Mouse (Mus musculus): ENCODE data around the gene Grid2. TPM values are rescaled to one million over a fixed set of nuclear protein-coding genes. Genes with fewer than 3 reads are reported as not detected.
A peak's percentile ranks its signal among the peaks of the same experiment; 100 is the strongest.

The Grid2 gene
- polyA plus RNA-seq, 1 experiment from 2014 or later: 0.21 TPM

DNA sequence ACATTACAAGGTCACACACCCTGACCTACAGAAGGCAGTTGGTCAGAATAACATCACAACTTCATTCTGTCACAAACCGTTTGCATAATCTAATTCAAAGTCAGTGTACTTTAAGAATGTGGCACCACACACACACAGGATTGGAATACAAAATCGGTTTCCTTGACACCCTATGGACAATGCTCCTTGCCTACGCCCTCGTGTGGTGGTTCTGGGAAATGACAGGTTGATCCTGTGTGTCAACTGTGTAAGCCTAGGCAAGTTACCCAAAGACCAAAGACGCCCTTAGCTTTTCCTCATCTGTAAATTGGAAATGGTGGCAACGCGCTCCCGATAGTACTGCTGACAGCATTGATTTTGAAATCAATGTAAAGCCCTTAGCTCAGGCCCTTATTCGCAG, 1428.3 kb downstream of the Grid2 start:
- 33% methylated on average over 9 of the region's 9 CpGs for WGBS
- Histone ChIP-seq H3K27ac (replicated peaks; ENCODE audit: low read depth, low read length) (no peak overlapping the region), H3K9ac (ENCODE audit: low read length) (no peak overlapping the region), H3K4me3 (ENCODE audit: low read depth, low read length) (no peak overlapping the region), H3K27me3 (ENCODE audit: control insufficient read depth, insufficient read depth, low read length) (no peaks in the 10 kb centered on the region), H3K4me2 (ENCODE audit: low read depth, severe bottlenecking) (no peak overlapping the region), H3K4me1 (ENCODE audit: control insufficient read depth, insufficient read depth, low read length) (no peaks in the 10 kb centered on the region), H3K36me3 (ENCODE audit: control insufficient read depth, insufficient read depth, low read length) (no peaks in the 10 kb centered on the region), H3K9me3 (ENCODE audit: control insufficient read depth, low read length) (no peaks in the 10 kb centered on the region)
- peak; percentile 58 for DNase-seq (ENCODE audit: low spot score)
- ATAC-seq (ENCODE audit: insufficient number of reproducible peaks, low FRiP score, low TSS enrichment, low read depth): 0 out of 2 replicates have a peak, but pooled peaks have one; percentile 24

DNA sequence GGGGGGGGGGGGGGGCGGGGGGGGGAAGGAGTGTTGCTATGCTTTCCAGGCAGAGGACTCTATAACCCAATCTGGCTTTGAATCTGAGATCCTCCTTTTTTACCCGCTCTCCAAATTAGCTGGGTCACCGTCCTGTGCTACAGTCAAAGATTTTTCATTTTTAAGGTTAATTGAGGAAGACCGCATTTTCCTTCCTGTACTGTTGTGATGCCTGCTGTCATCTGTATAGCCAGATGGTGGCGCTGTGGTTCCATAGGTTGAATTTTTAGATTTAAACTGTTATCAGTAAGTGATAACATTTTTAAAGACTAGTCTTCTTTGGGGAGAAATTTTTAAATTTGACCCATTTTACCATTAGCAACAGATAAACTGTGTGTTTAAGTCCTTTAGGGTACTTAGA, 1429.3 kb downstream of the Grid2 start:
- no peak overlapping the region for H3K4me3 ChIP-seq (ENCODE audit: low read depth, low read length)
- no peaks in the 10 kb centered on the region for H3K4me1 ChIP-seq (ENCODE audit: control insufficient read depth, insufficient read depth, low read length)
- no peak overlapping the region for H3K4me2 ChIP-seq (ENCODE audit: low read depth, severe bottlenecking)
- ATAC-seq (ENCODE audit: insufficient number of reproducible peaks, low FRiP score, low TSS enrichment, low read depth) (no peak), DNase-seq (ENCODE audit: low spot score) (peak; percentile 68)
- 9% methylated on average over 5 of the region's 5 CpGs for WGBS
- H3K36me3 ChIP-seq (ENCODE audit: control insufficient read depth, insufficient read depth, low read length): no peaks in the 10 kb centered on the region
- H3K27me3 ChIP-seq (ENCODE audit: control insufficient read depth, insufficient read depth, low read length): no peaks in the 10 kb centered on the region
- H3K27ac ChIP-seq (replicated peaks; ENCODE audit: low read depth, low read length): no peak overlapping the region
- H3K9ac ChIP-seq (ENCODE audit: low read length): no peak overlapping the region
- H3K9me3 ChIP-seq (ENCODE audit: control insufficient read depth, low read length): no peaks in the 10 kb centered on the region

DNA sequence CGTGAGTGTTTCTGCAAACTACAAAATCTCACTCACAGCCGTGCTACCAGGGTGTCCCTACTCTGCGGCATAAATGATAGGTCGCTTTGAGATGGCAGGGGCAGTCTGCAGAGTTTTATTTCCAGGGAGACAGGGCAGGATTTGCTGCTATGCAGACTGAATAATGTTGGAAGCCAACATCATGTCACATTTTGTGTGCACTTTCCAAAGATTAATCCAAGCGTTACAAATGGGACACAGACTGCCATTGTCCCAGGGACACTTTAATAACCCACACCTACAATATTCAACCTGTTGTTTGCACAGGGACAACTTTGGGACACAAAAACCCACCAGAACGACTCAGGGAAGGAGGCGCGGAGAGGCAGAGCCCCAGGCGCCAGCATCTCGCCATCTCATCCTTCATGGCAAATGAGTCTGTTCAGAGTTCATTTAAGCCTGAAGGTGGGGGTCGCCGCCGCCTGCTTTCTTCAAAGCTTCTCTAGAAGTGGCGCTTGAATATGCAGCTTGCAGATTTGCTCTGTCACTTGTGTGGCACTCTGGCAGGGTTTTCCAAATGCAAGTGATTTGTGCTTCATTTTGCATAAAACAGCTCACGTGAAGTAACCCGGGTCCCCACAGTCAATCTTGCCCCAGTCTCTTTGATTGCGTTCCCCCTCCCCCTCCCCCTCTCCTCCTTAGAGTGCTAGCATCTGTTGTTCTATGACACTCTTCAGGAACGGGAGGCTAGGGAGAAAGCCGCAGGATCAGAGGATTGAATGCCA, 1432.7 kb downstream of the Grid2 start:
- no peaks in the 10 kb centered on the region for H3K9me3 ChIP-seq (ENCODE audit: control insufficient read depth, low read length)
- H3K9ac ChIP-seq (ENCODE audit: low read length): no peak overlapping the region
- H3K4me1 ChIP-seq (ENCODE audit: control insufficient read depth, insufficient read depth, low read length): no peaks in the 10 kb centered on the region
- H3K27ac ChIP-seq (replicated peaks; ENCODE audit: low read depth, low read length): no peak overlapping the region
- H3K4me3 ChIP-seq (ENCODE audit: low read depth, low read length): no peak overlapping the region
- DNase-seq (ENCODE audit: low spot score): peak; percentile 26
- H3K4me2 ChIP-seq (ENCODE audit: low read depth, severe bottlenecking): peak overlapping the region; percentile 30
- WGBS: 7% methylated on average over 19 of the region's 19 CpGs
- no peaks in the 10 kb centered on the region for H3K27me3 ChIP-seq (ENCODE audit: control insufficient read depth, insufficient read depth, low read length)
- no peak for ATAC-seq (ENCODE audit: insufficient number of reproducible peaks, low FRiP score, low TSS enrichment, low read depth)
- no peaks in the 10 kb centered on the region for H3K36me3 ChIP-seq (ENCODE audit: control insufficient read depth, insufficient read depth, low read length)

DNA sequence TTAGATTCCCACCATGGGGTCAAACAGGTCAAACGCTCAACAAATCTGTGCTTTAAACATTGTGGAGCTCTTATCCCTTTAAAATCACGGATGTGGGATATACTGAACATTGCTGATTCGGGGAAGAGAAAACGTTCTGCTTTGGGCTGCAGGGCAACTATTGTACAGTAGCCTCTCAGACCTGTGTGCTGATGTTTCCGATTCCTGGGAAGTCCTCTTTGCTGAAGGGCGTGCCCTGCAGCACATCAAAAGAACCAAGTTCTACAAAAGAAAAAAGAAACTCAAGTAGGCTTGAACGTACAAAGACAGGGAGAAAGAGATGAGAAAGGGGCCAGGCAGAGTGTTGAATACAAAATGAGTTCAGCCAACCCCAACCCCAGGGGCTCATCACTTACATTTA, 1439.0 kb downstream of the Grid2 start:
- Histone ChIP-seq H3K4me2 (ENCODE audit: low read depth, severe bottlenecking) (no peak overlapping the region), H3K36me3 (ENCODE audit: control insufficient read depth, insufficient read depth, low read length) (no peaks in the 10 kb centered on the region), H3K27ac (replicated peaks; ENCODE audit: low read depth, low read length) (no peak overlapping the region), H3K27me3 (ENCODE audit: control insufficient read depth, insufficient read depth, low read length) (no peaks in the 10 kb centered on the region), H3K9me3 (ENCODE audit: control insufficient read depth, low read length) (no peaks in the 10 kb centered on the region), H3K9ac (ENCODE audit: low read length) (no peak overlapping the region), H3K4me1 (ENCODE audit: control insufficient read depth, insufficient read depth, low read length) (no peaks in the 10 kb centered on the region), H3K4me3 (ENCODE audit: low read depth, low read length) (no peak overlapping the region)
- DNase-seq (ENCODE audit: low spot score): no peak
- no peak for ATAC-seq (ENCODE audit: insufficient number of reproducible peaks, low FRiP score, low TSS enrichment, low read depth)
- 59% methylated on average over 7 of the region's 7 CpGs for WGBS

DNA sequence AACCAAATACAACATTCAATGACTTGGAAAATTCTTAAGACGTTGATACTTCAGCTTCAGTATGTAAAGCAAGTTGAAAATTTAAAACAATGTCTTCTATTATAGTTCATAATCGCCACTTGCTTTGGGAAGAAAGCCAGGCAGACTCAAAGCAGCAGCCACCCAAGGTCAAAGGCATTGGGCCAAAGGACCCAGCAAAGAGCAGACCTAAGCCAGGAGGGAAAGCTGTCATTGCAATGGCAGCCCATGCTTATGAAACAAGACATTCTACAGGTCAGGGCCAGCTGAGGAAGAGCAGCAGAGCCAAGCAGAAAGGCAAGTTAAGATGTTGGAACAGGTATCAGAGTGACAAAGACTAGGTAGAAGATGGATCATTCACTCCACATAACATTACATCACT, 1448.0 kb downstream of the Grid2 start:
- no peak overlapping the region for H3K4me2 ChIP-seq (ENCODE audit: low read depth, severe bottlenecking)
- no peaks in the 10 kb centered on the region for H3K27me3 ChIP-seq (ENCODE audit: control insufficient read depth, insufficient read depth, low read length)
- H3K27ac ChIP-seq (replicated peaks; ENCODE audit: low read depth, low read length): no peak overlapping the region
- H3K4me1 ChIP-seq (ENCODE audit: control insufficient read depth, insufficient read depth, low read length): no peaks in the 10 kb centered on the region
- DNase-seq (ENCODE audit: low spot score) (no peak), ATAC-seq (ENCODE audit: insufficient number of reproducible peaks, low FRiP score, low TSS enrichment, low read depth) (no peak)
- H3K9ac ChIP-seq (ENCODE audit: low read length): no peak overlapping the region
- H3K9me3 ChIP-seq (ENCODE audit: control insufficient read depth, low read length): no peaks in the 10 kb centered on the region
- no peak overlapping the region for H3K4me3 ChIP-seq (ENCODE audit: low read depth, low read length)
- 89% methylated on average over 2 of the region's 2 CpGs for WGBS
- no peaks in the 10 kb centered on the region for H3K36me3 ChIP-seq (ENCODE audit: control insufficient read depth, insufficient read depth, low read length)

DNA sequence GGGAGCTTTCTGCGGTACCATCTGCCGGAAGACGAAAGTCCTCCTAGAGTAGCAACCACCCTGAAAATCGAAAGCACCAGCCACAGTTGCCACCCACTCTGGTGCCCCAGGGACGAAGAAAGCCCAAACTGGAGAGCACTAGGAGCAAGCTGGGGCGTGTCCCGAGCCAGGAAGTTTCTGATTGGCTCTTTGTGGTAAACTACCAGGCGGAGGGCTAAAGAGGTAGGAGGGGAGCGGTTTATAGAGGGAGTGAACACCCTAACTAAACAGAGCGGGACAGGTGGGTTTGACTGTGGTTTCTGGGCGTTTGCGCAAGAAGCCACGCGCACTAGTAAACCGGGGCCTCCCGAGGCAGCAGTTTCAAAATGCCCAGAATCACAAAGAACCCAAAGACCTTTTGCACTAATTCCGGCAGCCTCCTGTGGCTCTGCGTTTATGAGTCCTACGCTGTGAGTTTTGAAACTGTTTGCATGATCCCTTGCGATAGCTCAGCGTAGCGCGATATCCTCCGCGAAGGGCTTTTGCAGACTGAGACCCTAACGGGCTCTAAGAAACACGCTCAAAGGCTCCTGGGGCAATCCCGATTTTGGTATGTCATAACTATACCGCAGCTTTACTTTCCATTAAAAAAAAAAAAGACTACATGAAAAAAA, 1472.2 kb downstream of the Grid2 start:
- ATAC-seq (ENCODE audit: insufficient number of reproducible peaks, low FRiP score, low TSS enrichment, low read depth) (peak; percentile 50; the same call in 1 of the 2 replicates), DNase-seq (ENCODE audit: low spot score) (peak; percentile 49)
- under 1% methylated on average over 29 of the region's 29 CpGs for WGBS
- H3K9me3 ChIP-seq (ENCODE audit: control insufficient read depth, low read length): no peaks in the 10 kb centered on the region
- peaks cover 47% of the 10 kb centered on the region for H3K27me3 ChIP-seq (ENCODE audit: control insufficient read depth, insufficient read depth, low read length)
- no peaks in the 10 kb centered on the region for H3K36me3 ChIP-seq (ENCODE audit: control insufficient read depth, insufficient read depth, low read length)
- H3K27ac ChIP-seq (replicated peaks; ENCODE audit: low read depth, low read length): no peak overlapping the region
- H3K9ac ChIP-seq (ENCODE audit: low read length): no peak overlapping the region
- peak overlapping the region; percentile 32 for H3K4me3 ChIP-seq (ENCODE audit: low read depth, low read length)
- peaks cover 9% of the 10 kb centered on the region for H3K4me1 ChIP-seq (ENCODE audit: control insufficient read depth, insufficient read depth, low read length)
- peak overlapping the region; percentile 47 for H3K4me2 ChIP-seq (ENCODE audit: low read depth, severe bottlenecking)

DNA sequence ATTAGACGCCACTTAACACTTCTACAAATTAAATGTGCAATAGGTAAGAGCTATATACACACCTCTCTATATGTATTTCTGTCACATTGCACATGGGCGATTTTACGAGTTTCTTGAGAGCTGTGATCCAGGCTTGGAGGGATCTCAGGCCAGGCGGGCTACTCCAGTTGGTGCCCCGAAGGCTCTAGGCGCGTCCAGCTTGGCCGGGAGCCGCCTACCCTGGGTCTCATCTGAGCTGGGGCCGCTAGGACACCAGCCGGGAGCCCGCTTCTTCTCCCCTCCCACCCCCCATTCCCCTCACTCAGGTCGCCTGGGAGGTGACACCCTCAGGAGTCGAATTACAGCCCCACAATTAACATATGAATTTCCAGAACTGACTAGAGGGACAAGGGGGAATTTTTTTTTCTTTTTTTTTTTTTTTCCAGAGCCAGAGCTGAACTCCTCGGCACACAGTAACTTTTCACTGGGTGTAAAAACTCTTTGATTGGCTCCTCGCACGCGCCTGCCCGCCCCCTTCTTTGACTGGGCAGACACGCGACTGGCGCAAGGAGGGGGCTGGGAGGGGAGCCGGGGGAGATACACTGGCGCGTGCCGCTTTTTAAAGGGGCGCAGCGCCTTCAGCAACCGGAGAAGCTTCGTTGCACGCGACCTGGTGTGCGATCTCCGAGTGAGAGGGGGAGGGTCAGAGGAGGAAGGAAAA, 1473.0 kb downstream of the Grid2 start, which contains the start of gene Atoh1:
Atoh1 (plus strand) TSS at position 627 of the 700 bp plus-strand sequence.
- Histone ChIP-seq H3K4me2 (ENCODE audit: low read depth, severe bottlenecking) (peak within 1 kb of the TSS; percentile 47), H3K36me3 (ENCODE audit: control insufficient read depth, insufficient read depth, low read length) (no peaks in the 10 kb centered on the region), H3K9ac (ENCODE audit: low read length) (no peak within 1 kb of the TSS), H3K4me1 (ENCODE audit: control insufficient read depth, insufficient read depth, low read length) (peaks cover 9% of the 10 kb centered on the region), H3K27ac (replicated peaks; ENCODE audit: low read depth, low read length) (no peak within 1 kb of the TSS), H3K27me3 (ENCODE audit: control insufficient read depth, insufficient read depth, low read length) (peaks cover 53% of the 10 kb centered on the region), H3K9me3 (ENCODE audit: control insufficient read depth, low read length) (no peaks in the 10 kb centered on the region), H3K4me3 (ENCODE audit: low read depth, low read length) (peak within 1 kb of the TSS; percentile 32)
- ATAC-seq (ENCODE audit: insufficient number of reproducible peaks, low FRiP score, low TSS enrichment, low read depth): peak; percentile 81
- under 1% methylated on average over 34 of the region's 34 CpGs for WGBS
- peak; percentile 77 for DNase-seq (ENCODE audit: low spot score)

DNA sequence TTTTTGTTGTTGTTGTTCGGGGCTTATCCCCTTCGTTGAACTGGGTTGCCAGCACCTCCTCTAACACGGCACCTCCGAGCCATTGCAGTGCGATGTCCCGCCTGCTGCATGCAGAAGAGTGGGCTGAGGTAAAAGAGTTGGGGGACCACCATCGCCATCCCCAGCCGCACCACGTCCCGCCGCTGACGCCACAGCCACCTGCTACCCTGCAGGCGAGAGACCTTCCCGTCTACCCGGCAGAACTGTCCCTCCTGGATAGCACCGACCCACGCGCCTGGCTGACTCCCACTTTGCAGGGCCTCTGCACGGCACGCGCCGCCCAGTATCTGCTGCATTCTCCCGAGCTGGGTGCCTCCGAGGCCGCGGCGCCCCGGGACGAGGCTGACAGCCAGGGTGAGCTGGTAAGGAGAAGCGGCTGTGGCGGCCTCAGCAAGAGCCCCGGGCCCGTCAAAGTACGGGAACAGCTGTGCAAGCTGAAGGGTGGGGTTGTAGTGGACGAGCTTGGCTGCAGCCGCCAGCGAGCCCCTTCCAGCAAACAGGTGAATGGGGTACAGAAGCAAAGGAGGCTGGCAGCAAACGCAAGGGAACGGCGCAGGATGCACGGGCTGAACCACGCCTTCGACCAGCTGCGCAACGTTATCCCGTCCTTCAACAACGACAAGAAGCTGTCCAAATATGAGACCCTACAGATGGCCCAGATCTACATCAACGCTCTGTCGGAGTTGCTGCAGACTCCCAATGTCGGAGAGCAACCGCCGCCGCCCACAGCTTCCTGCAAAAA, 1473.7 kb downstream of the Grid2 start:
- WGBS: 0% methylated on average over 53 of the region's 53 CpGs
- no peak overlapping the region for H3K9ac ChIP-seq (ENCODE audit: low read length)

More for the DNA sequence above, 1473.7 kb downstream of the Grid2 start:
- Histone ChIP-seq H3K4me1 (ENCODE audit: control insufficient read depth, insufficient read depth, low read length) (peaks cover 11% of the 10 kb centered on the region), H3K27me3 (ENCODE audit: control insufficient read depth, insufficient read depth, low read length) (peaks cover 60% of the 10 kb centered on the region), H3K4me2 (ENCODE audit: low read depth, severe bottlenecking) (peak overlapping the region; percentile 47), H3K36me3 (ENCODE audit: control insufficient read depth, insufficient read depth, low read length) (no peaks in the 10 kb centered on the region), H3K4me3 (ENCODE audit: low read depth, low read length) (peak overlapping the region; percentile 32), H3K27ac (replicated peaks; ENCODE audit: low read depth, low read length) (no peak overlapping the region), H3K9me3 (ENCODE audit: control insufficient read depth, low read length) (no peaks in the 10 kb centered on the region)
- DNase-seq (ENCODE audit: low spot score) (peak; percentile 61), ATAC-seq (ENCODE audit: insufficient number of reproducible peaks, low FRiP score, low TSS enrichment, low read depth) (peak; percentile 63; the same call in 1 of the 2 replicates)

Measured in limb, embryonic 11.5 days (tissue).